Mouse (Mus musculus) urinary bladder, postnatal 14 days (tissue): Measurements from ENCODE around the gene Tapbp.
"Not testable (repeated sequence)": the region's sequence is repeated elsewhere in the genome, so short reads cannot be mapped to it uniquely, and the experiment has no call there.

Experiments used
- DNase-seq: peaks from one replicate; pipeline ENCODE4 v3.0.0; 2021; ENCODE audit warnings: low spot score

The Tapbp gene

GRCm38 (mm10) chr17:33915671-33916250 is at the start of gene Tapbp, which contains the start of gene Zbtb22:
Tapbp (plus strand) TSS chr17:33915899.
Zbtb22 (plus strand) TSS chr17:33915904.
- DNase-seq, result peak; percentile 95

GRCm38 (mm10) chr17:33873537-33873936 is 42.2 kb upstream of the Tapbp start, which contains the start of gene Gm7029:
Gm7029 (plus strand) TSS chr17:33873837.
- DNase-seq, result not testable (repeated sequence)

- DNase-seq, result no peak
Measured at GRCm38 (mm10) chr17:33874411-33874810, 41.3 kb upstream of the Tapbp start.

DNA sequence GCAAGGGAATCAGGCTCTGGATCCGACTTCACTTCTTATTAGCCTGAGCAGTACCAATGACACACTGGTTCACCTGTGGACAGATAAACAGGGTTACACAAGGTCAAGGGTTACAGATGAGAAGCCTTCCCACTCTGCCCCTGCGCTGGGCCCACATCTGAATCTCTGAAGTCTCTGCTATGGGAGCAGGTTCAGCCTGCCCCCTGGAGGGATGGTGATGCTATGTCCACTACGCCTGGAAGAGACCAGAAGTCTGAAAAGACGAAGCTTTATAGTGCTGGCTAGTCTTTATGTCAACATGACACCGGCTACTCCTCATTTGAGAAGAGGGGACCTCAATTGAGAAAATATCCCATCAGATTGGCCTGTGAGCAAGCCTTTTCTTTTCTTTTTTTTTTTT is 39.9 kb upstream of the Tapbp start:
- DNase-seq, result peak; percentile 13

GRCm38 (mm10) chr17:33884320-33884719 is 31.4 kb upstream of the Tapbp start:
- not testable (repeated sequence) for DNase-seq

- not testable (repeated sequence) for DNase-seq
Measured at GRCm38 (mm10) chr17:33887802-33888201, 27.9 kb upstream of the Tapbp start.

GRCm38 (mm10) chr17:33888230-33888629 is 27.5 kb upstream of the Tapbp start:
- DNase-seq, result not testable (repeated sequence)

DNA sequence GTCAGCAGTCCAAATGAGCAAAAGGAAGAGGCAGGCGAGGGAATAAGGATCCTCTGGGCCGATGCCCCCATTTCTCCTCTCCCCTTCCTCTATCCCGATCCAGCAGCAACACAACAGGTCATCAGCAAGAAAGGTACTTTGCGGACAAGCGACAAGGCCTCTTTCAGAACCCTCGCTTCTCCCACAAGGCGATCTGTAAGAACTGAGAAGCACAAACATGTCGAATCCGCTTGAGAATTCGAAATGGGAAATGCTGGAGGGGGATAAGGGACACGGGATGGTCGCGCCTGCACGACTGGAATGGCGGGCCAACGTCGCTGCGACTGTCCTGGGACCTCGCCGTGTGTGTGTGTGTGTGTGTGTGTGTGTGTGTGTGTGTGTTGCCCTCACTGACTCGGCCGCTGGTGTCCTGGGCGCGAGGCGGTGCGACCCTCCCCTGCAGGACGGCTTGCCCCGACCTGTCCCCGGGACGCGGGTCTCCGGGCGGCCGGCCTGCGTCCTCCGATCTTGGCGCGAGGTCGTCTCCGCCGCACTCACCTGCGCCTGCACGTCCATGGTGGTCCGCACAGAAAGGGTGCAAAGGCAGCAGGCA is 25.7 kb upstream of the Tapbp start:
- not testable (repeated sequence) for DNase-seq

DNA sequence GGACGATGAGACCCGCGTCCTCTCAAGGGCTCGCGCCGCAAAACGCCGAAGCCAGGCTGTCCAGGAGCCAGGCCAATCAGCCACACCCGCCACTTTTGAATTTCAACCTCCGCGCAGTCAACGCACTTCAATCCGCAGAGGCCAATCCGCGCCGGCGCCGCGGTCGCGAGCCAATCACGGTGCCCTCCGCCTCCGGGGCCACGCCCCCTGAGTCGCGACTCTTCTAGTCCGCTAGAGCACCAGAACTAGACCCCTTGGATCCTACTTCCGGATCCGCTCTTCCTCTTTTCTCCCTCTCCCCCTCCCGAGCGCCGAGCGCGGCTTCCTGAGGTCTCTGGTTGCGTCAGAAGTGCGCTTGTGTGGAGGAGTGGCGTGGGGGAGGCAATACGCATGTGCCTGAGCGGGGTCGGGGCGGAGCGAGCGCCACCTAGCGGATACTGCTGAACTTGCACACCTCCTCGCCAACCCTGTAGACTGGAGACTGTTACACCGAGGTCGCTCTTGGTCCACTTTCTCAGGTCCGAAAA is 25.1 kb upstream of the Tapbp start, which contains the start of gene Kifc1:
Gene Kifc1, minus strand, starts transcription at position 129 of the 527 bp plus-strand sequence.
- DNase-seq, result peak; percentile 99

- DNase-seq, result no peak
Measured at GRCm38 (mm10) chr17:33891357-33891756, 24.3 kb upstream of the Tapbp start.

DNA sequence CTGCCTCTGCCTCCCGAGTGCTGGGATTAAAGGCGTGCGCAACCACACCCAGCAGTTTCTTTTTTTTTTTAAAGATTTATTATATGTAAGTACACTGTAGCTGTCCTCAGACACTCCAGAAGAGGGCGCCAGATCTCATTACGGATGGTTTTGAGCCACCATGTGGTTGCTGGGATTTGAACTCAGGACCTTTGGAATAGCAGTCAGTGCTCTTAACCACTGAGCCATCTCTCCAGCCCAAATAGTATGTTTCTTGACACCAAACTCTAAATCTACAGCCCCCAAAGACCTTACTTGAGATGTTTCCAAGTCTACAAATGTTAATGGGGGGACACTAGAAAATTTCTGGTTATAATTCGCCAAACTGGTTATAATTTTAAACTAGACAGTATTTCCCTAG is 23.8 kb upstream of the Tapbp start:
- not testable (repeated sequence) for DNase-seq

DNA sequence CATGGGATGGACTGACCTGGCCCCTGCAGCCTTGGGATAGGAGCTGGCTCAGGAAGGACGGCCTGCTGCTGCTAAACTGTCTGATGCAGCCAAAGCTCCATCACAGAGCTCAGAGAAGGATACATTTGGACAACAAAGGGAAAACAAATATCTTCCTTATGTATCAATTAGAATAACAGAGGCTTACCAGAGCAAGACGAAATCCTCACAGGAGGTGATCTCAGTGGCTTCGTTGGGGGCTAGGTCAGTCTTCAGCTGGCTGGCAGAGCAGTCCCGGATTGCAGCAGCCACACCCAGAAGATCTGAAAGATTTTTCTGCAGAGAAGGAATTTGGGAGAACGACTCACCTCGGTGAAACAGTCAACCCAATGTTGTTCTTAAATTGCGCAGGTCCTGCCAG is 23.3 kb upstream of the Tapbp start:
- no peak for DNase-seq

- DNase-seq, result not testable (repeated sequence)
Measured at GRCm38 (mm10) chr17:33893011-33893410, 22.7 kb upstream of the Tapbp start.

GRCm38 (mm10) chr17:33897114-33897794 is 18.4 kb upstream of the Tapbp start:
- DNase-seq, result no peak

DNA sequence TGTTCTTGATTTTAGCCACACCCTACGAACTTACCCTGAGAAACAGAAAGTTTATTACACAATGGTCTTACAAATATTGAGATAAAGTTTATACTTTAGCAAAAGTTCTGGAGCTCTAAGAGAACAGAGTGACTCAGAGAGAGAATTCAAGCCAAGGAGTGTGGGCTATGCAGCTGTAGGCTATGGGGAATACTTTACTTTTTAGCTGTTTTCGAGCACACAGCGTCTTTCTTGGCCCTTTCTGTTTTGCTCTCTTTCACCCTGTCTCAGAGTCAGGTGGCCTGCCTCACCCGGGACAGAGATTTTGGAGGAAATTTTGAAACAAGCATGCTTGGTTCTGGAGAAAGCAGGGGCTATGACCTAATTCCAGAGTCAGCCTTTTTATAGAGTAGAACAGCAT is 17.5 kb upstream of the Tapbp start:
- DNase-seq, result not testable (repeated sequence)

GRCm38 (mm10) chr17:33899642-33900041 is 16.1 kb upstream of the Tapbp start:
- DNase-seq, result no peak

DNA sequence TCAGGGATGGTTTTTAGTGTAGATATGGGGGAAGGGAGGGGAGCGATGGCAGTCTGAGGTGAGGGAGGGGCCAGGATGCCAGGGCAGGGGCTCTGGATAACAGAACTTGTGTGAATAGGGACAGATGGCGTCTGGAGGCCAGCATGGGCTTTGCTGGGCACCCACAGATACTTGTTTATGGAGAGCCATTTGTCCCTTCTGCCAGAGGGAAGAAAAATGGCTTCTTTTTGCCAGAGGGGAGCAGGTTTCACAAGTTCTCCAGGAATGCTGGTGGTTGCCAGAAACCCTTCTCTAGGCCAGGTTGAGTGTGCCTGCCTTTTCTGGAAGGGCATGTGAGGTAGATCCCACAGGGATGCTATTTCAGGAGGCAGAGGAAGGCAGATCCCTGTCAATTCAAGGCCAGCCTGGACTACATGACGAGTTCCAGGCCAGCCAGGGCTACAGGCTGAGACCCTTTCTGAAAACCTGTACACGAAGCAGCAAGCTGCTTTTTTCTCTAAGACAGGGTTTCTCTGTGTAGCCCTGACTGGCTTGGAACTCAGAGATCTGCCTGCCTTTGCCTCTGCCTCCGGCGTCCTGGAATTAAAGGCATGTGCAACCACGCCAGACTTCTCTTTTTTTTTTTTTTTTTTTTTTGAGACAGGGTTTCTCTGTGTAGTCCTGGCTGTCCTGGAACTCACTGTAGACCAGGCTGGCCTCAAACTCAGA is 15.3 kb upstream of the Tapbp start:
- DNase-seq, result no peak

DNA sequence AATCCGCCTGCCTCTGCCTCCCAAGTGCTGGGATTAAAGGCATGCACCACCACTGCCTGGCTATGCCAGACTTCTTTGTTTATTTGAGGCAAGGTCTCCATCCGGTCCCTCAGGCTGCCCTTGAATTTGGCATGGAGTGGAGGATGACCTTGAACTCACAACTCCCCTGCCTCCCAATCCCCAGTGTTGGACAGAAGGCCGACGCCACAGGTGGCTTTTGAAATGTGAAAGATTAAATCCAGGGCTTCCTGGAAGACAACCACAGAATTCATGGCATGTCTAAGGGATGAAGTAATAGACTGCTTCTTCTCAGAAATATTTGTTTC is 14.7 kb upstream of the Tapbp start:
- DNase-seq, result no peak

- DNase-seq, result no peak
Measured at GRCm38 (mm10) chr17:33901653-33902052, 14.0 kb upstream of the Tapbp start.

GRCm38 (mm10) chr17:33902079-33902478 is 13.6 kb upstream of the Tapbp start:
- no peak for DNase-seq

DNA sequence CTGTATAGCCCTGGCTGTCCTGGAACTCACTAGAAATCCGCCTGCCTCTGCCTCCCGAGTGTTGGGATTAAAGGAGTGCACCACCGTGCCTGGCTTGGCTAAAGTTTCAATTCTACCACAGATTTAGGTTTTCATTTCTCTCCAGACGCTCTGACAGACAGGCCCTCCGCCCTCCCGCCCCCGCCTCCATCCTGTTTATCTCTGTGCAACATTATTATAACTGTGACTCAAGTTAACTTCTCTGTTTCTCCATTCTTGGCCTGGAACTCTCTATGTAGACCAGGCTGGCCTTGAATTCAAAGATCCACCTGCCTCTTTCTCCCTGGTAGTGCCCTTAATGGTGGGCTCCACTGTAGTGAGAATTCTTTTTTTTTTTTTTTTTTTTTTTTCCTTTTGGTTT is 13.2 kb upstream of the Tapbp start:
- DNase-seq, result no peak

DNA sequence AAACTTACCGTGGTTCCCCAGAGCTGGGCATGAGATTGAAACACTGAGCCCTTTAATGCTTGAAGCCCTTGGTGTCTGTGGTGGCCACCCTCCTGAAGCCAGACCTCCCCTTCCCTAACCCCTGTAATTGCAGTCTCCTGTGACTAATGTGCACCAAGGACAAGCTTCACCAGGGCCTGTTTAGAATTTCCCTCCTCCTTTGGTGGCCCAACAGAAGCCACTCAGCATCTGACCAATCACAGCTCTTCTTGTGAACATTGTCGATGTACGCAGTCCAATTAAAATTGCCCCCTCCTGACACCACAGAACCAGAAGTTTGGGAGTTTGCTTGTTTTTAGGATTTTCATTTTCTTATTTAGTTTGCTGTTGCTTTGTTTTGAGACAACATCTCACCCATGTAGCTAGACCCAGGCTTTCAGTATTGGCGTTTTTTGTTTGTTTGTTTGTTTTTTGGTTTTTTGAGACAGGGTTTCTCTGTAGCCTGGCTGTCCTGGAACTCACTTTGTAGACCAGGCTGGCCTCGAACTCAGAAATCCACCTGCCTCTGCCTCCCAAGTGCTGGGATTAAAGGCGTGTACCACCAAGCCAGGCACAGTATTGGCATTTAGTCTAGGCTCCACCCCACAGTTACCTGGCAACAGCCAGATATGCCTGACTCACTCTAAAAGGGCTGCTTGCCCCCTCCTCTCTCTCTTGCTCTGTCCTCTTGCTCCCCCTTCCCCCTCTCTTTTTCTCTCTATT is 11.6 kb upstream of the Tapbp start:
- not testable (repeated sequence) for DNase-seq
